Mouse (Mus musculus) bone marrow macrophage, adult 2 months (primary cell): ENCODE measurements around the gene Pygl.

Experiments used
- CTCF ChIP-seq: IDR thresholded peaks from 2 replicates; pipeline ENCODE4 v1.5.1; 2012; ENCODE audit warnings: low read depth, mild to moderate bottlenecking, low read length, moderate library complexity
- POLR2A ChIP-seq: IDR thresholded peaks from 2 replicates; pipeline ENCODE4 v1.6.1; 2012; ENCODE audit warnings: mild to moderate bottlenecking, low read depth, low read length, borderline replicate concordance

DNA sequence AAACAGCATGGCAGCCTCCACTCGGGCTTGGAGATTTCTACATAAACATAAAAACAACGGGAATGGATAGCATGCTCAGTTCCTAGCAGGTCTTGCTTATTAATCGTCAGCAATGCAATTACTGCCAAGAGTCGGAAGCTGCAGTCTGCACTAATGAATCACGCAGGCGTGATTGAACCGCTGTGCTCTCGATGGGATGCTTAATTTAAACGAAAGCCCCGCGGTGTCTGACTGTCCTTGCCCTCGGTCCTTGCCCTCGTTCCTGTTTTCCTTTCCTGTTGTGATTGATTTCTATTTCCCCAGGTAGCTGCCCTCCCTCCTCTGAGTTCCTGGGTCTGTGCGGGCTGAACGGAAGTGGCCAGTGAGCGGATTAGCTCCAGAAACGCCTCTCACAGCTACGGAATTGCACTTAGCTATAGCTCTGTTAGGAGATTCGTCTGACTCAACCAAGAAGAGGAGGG lies 39.0 kb downstream of the Pygl start:
- no peak for TF ChIP-seq POLR2A
- TF ChIP-seq CTCF, result no peak
